Mouse (Mus musculus): ENCODE data around the gene Sspn.

Sspn gene

DNA sequence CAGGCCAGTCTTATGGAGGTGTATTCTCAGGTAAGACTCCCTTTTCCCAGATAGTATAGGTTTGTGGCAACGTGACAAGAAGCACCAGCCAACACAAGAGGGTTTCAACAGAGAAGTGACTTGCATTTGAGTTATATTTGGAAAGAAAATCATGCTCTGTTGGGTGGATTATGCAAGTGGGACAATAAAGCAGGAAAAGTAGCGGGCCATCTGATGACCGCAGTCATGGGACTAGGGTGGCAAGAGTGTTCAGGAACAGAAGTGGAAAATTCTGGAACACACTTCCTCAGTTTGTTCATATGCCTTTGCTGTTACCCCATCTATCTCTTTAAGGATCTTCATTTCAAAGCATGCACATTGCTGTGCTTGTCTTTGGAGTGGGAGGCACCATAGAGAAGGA lies 82.9 kb downstream of the Sspn start:
- DNase-seq (ENCODE audit: low read depth, low spot score): no peak

All from WW6 (cell line).